Mouse (Mus musculus): ENCODE measurements around the gene Kat6b. TPM values are rescaled to one million over a fixed set of nuclear protein-coding genes. Genes with fewer than 3 reads are reported as not detected.

The Kat6b gene
- polyA plus RNA-seq, 1 experiment from 2014 or later: 19.6 TPM

DNA sequence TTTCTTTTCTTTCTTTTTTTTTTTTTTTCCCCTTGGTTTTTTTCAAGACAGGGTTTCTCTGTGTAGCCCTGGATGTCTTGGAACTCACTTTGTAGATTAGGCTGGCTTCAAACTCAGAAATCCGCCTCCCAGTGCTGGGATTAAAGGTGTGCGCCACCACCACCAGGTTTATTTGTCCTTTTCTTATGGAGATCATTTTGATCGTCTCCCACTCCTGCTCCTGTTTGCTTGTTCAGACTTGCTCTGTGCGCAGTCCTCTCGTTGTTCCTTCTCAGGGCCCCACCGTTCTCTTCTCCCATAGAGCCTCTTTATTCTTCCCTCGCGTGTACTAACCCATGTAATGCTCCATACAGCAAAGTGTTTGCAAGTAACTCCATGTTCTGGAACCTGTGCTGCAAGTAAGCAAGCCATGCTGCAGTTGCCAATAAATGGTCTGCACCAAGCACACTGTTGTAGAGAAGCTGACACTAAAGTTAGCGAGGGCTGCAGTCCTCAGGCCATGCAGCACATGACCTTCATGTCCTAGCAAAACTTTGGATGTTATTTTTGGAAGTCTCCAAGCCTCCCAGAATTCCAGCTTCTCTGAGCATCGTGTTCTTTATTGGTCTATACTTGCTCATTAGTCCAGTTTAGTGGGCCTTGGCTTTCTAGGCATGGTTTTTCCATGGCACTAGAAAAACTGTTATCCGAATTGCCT is 55.4 kb downstream of the Kat6b start:
- no peak overlapping the region for H3K4me3 ChIP-seq
- no peak overlapping the region for H3K27ac ChIP-seq
- peaks cover 22% of the 10 kb centered on the region for H3K36me3 ChIP-seq
- H3K4me1 ChIP-seq: peaks cover 11% of the 10 kb centered on the region; the same call in 1 of the 2 replicates
- no peak for DNase-seq (ENCODE audit: low spot score)
- WGBS: 90% methylated on average over 11 of the region's 11 CpGs
- no peaks in the 10 kb centered on the region for H3K27me3 ChIP-seq (ENCODE audit: low read depth, poor library complexity, severe bottlenecking)
- 0 out of 2 replicates have a peak, but pooled peaks cover 3% of the 10 kb centered on the region for H3K9me3 ChIP-seq (replicated peaks)

DNA sequence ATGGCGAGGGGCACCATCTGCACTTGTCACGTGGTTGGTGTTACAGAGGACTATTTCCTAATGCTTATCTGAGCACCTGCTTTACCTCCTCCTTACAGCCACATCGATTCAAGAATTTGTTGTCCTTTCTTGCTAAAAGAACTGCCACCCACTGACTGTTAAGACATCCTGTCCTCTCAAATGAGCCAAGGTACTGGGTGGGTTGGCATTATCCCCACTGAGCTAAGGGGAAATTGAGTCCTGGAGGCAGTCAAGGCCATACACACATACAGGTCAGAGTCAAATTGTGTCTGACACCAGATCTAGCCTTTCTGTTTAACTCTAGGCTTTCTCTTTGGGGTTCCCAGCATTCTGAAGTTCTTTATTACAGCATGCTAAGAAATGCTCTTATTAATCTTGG is 56.6 kb downstream of the Kat6b start:
- no peak for DNase-seq (ENCODE audit: low spot score)
- Histone ChIP-seq H3K4me1 (peaks cover 8% of the 10 kb centered on the region; the same call in 1 of the 2 replicates), H3K27me3 (ENCODE audit: low read depth, poor library complexity, severe bottlenecking) (no peaks in the 10 kb centered on the region), H3K27ac (no peak overlapping the region), H3K9me3 (replicated peaks) (0 out of 2 replicates have a peak, but pooled peaks cover 3% of the 10 kb centered on the region), H3K4me3 (no peak overlapping the region), H3K36me3 (peaks cover 32% of the 10 kb centered on the region)
- 95% methylated on average over 3 of the region's 3 CpGs for WGBS

DNA sequence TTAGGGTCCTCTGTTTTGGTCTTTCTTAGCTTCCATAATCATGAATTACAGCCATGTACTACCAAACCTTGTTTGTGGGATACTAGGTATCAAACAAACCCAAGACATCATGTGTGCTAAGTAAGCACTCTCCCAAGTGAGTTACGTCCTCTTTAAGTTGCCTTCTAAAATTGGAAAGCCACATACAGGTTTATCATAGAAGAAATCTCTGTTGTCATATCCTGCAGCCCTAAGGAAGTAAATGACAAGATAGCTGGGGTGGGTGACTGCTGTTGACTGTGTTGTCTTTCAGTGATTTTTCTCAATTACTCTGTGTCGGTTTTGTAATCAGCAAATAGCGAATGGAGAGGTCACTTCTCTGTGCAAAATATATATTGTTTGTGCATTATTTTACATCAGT is 58.5 kb downstream of the Kat6b start:
- H3K36me3 ChIP-seq: peaks cover 25% of the 10 kb centered on the region
- no peak overlapping the region for H3K27ac ChIP-seq
- no peak for DNase-seq (ENCODE audit: low spot score)
- H3K27me3 ChIP-seq (ENCODE audit: low read depth, poor library complexity, severe bottlenecking): no peaks in the 10 kb centered on the region
- WGBS: 90% methylated on average over 3 of the region's 3 CpGs
- H3K9me3 ChIP-seq (replicated peaks): 0 out of 2 replicates have a peak, but pooled peaks cover 3% of the 10 kb centered on the region
- 0 out of 2 replicates have a peak, but pooled peaks cover 3% of the 10 kb centered on the region for H3K4me1 ChIP-seq
- H3K4me3 ChIP-seq: no peak overlapping the region

DNA sequence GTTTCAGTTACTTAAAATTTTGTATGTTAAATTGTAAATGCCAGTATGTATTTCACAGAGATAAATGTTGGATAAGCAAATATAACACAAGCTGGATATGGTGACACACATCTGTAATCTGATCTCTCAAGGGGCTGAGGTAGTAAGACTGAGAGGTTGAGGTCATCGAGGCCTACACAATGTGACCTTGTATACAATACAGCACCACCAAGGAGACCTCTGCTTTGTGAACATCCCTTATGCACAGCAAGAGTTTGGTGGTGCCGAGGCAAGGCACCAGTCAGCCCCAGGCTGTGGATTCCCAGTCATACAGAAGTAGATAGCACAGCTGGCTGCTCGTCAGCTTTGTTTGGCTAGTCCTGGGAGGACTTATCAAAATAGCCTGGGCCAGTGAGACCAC is 59.1 kb downstream of the Kat6b start:
- 71% methylated on average over 3 of the region's 3 CpGs for WGBS
- H3K36me3 ChIP-seq: peaks cover 23% of the 10 kb centered on the region
- 0 out of 2 replicates have a peak, but pooled peaks cover 3% of the 10 kb centered on the region for H3K9me3 ChIP-seq (replicated peaks)
- no peak overlapping the region for H3K4me3 ChIP-seq
- H3K27ac ChIP-seq: no peak overlapping the region
- H3K4me1 ChIP-seq: peaks cover 5% of the 10 kb centered on the region
- H3K27me3 ChIP-seq (ENCODE audit: low read depth, poor library complexity, severe bottlenecking): no peaks in the 10 kb centered on the region
- no peak for DNase-seq (ENCODE audit: low spot score)

DNA sequence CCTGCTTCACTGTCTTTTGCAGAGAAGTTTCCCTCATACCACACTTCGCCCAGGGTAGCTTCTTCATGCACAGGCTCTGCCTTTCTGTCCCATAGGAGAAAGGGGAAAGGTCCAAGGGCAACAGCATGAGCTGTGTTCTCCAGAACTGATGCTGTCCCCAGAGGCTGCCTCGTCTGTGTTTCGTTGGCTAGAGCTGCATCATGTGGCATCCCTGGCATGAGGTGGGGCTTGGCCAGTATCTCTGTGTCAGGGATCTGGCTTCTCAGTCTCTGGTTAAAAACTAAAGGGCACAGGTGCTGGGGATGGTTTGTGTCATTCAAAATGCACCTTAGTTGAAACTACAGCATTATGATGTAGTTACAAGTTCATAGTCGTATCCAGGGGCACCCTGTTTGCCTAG is 64.3 kb downstream of the Kat6b start:
- 91% methylated on average over 4 of the region's 4 CpGs for WGBS
- H3K27me3 ChIP-seq (ENCODE audit: low read depth, poor library complexity, severe bottlenecking): no peaks in the 10 kb centered on the region
- H3K4me1 ChIP-seq: peaks cover 25% of the 10 kb centered on the region
- peaks cover 20% of the 10 kb centered on the region for H3K36me3 ChIP-seq
- DNase-seq (ENCODE audit: low spot score): no peak
- no peak overlapping the region for H3K4me3 ChIP-seq
- H3K9me3 ChIP-seq (replicated peaks): 0 out of 2 replicates have a peak, but pooled peaks cover 3% of the 10 kb centered on the region
- H3K27ac ChIP-seq: no peak overlapping the region

DNA sequence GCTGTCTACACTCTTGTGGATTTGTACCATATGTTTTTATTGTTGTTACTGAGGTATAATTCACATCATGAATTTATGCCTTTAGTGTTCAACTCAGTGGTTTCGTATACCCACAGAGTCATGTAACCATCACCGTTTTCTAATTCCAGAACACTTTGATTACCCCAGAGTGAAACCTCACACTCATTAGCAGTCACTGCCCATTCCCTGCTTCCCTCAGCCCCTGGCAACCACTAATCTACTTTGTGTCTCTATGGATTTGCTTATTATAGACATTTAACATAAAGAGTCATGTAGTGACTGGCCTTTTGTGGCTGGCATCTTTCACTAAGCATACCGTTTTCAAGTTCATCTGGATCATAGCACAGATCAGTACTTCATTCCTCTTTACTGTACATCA is 65.1 kb downstream of the Kat6b start:
- DNase-seq (ENCODE audit: low spot score): no peak
- Histone ChIP-seq H3K36me3 (peaks cover 14% of the 10 kb centered on the region), H3K4me3 (no peak overlapping the region), H3K27ac (no peak overlapping the region), H3K4me1 (peaks cover 25% of the 10 kb centered on the region), H3K9me3 (replicated peaks) (0 out of 2 replicates have a peak, but pooled peaks cover under 1% of the 10 kb centered on the region), H3K27me3 (ENCODE audit: low read depth, poor library complexity, severe bottlenecking) (no peaks in the 10 kb centered on the region)
- 81% methylated on average over 3 of the region's 3 CpGs for WGBS

DNA sequence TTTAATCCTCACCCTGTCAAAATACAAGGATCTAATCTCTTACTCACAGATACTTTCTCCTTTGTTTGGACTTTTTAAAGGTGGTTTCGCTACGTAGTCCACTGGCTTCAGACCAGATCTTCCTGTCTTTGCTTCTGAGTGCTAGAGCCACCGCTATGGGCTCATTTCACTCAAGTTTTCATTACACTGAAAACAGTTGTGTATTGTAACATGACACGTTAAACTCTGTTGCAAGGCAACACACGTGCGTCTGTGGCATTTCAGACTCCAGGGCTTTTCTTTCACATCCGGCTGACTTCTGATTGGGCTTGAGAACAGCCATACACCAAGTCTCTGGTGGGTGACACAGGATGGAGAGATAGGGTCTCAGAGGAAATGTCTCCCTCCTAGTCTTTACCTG is 66.1 kb downstream of the Kat6b start:
- Histone ChIP-seq H3K27me3 (ENCODE audit: low read depth, poor library complexity, severe bottlenecking) (no peaks in the 10 kb centered on the region), H3K9me3 (replicated peaks) (no peaks in the 10 kb centered on the region), H3K4me3 (no peak overlapping the region), H3K4me1 (peaks cover 25% of the 10 kb centered on the region), H3K36me3 (peaks cover 5% of the 10 kb centered on the region), H3K27ac (no peak overlapping the region; the same call in 1 of the 2 replicates)
- 65% methylated on average over 7 of the region's 7 CpGs for WGBS
- DNase-seq (ENCODE audit: low spot score): no peak

DNA sequence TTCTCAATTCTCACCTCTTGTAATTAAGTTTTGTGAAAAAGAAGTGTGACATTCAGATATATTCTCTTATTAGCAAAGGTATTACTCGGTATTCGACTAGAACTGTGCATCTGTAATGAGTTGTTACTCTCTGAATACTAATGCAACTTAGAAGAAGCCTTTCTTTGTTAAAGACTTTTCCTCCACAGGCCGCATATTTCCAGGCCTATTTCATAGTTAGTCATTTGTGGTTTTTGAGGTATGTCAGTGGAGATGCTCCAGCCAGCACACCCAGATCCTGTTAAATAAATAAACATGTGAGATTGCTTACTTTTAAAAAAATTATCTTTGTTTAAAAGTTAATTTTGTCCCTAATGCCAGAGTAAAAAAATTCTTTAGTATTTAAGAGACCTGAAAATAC is 66.7 kb downstream of the Kat6b start:
- H3K36me3 ChIP-seq: no peaks in the 10 kb centered on the region
- H3K9me3 ChIP-seq (replicated peaks): no peaks in the 10 kb centered on the region
- H3K27me3 ChIP-seq (ENCODE audit: low read depth, poor library complexity, severe bottlenecking): no peaks in the 10 kb centered on the region
- no peak overlapping the region for H3K27ac ChIP-seq
- 88% methylated on average over 3 of the region's 3 CpGs for WGBS
- H3K4me3 ChIP-seq: no peak overlapping the region
- DNase-seq (ENCODE audit: low spot score): no peak
- H3K4me1 ChIP-seq: peaks cover 27% of the 10 kb centered on the region

DNA sequence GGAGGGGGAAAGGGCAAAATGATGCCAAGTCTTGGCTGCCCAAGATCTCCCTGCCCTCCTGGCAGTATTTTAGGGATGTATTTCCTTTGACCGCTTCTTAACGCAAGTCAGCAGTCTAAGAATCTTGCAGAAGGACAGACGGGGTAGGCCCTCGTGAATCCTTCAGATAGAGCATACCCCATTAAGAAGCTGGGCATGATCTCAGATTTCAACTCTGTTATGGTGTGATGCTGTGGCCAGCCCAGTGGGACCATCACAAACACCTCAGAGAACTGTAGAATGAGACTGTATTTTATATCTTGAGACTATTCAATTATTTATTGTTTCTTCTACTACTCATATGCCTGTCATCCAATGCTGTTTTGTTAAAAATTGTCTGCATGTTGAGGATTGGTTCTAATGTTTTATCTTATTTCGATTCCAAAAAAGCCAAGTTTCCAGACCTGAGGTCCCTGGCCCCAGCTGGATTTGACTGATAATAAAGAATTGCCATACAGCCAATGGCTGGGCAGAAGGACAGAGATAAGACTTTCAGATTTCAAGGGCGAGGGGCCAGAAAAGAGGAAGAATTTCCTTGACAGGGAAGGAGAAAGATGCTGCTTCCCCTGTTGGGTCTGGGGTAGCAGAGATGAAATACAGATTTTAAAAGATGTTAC is 67.8 kb downstream of the Kat6b start:
- H3K27ac ChIP-seq: no peak overlapping the region
- no peak for DNase-seq (ENCODE audit: low spot score)
- no peaks in the 10 kb centered on the region for H3K36me3 ChIP-seq
- 80% methylated on average over 6 of the region's 6 CpGs for WGBS
- H3K4me3 ChIP-seq: no peak overlapping the region
- peaks cover 31% of the 10 kb centered on the region for H3K4me1 ChIP-seq
- no peaks in the 10 kb centered on the region for H3K27me3 ChIP-seq (ENCODE audit: low read depth, poor library complexity, severe bottlenecking)
- no peaks in the 10 kb centered on the region for H3K9me3 ChIP-seq (replicated peaks)

DNA sequence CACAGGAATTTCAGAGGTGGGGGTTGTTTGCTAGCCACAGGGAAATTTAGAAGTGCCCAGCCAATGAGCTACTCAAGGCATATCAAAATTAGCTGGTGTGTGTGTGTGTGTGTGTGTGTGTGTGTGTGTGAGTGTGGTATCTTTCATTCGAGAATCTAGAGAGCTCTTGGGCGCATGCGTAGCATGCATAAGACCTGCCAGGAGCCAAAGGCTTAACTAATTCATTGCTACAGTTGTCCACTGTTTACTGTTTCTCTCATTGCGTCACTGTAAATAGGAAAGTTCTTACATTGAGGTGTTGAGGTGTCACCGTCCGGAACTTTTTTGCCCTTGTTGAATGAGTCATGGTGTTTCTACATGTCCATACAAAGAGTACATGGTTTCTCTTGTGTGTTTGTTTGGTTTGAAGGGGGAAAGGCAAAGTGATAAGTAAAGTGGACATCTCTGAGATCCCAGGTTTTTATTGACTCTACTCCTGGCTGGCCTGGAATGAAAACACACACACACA is 68.4 kb downstream of the Kat6b start:
- H3K4me1 ChIP-seq: peaks cover 32% of the 10 kb centered on the region
- DNase-seq (ENCODE audit: low spot score): no peak
- 93% methylated on average over 6 of the region's 6 CpGs for WGBS
- no peak overlapping the region for H3K27ac ChIP-seq
- no peaks in the 10 kb centered on the region for H3K36me3 ChIP-seq
- H3K9me3 ChIP-seq (replicated peaks): no peaks in the 10 kb centered on the region
- H3K4me3 ChIP-seq: no peak overlapping the region
- no peaks in the 10 kb centered on the region for H3K27me3 ChIP-seq (ENCODE audit: low read depth, poor library complexity, severe bottlenecking)

DNA sequence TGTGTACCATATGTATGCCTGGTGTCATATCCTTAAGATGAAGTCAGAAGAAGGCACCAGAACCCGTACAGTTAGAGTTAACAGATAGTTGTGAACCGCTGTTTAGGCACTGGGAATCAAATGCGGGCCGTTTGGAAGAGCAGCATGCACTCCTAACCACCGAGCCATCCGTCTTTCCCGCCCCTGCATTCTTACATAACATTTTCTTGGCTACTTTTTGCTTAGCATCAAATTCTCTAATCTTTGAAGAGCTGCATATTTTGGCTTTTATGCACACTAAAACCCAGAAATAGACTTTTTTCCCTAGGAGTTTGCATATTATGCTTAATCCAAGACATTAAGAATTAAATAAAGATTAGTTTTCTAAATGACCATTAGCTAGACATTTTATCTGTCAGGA is 69.3 kb downstream of the Kat6b start:
- WGBS: 90% methylated on average over 7 of the region's 7 CpGs
- no peak for DNase-seq (ENCODE audit: low spot score)
- Histone ChIP-seq H3K4me3 (no peak overlapping the region), H3K4me1 (peaks cover 27% of the 10 kb centered on the region), H3K27me3 (ENCODE audit: low read depth, poor library complexity, severe bottlenecking) (no peaks in the 10 kb centered on the region), H3K36me3 (no peaks in the 10 kb centered on the region), H3K9me3 (replicated peaks) (no peaks in the 10 kb centered on the region), H3K27ac (no peak overlapping the region)

DNA sequence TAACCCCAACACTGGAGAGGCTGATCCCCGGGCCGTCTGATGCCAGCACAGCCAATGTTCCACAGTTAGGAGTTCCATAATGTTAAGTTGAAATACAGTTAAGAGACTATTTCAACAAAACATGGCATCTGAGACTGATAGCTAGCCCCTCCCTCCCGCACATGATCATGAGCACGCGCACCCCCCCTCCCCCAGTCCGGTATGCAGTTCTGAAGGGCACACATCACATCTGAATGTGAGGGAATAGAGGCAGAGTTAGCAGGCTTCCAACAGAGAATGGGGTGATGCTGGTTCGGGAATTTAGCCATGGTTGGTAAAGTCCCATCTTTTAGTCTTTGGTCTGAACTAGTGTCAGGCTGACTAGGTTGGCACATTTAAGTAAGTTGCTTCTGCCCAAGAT is 70.4 kb downstream of the Kat6b start:
- H3K27me3 ChIP-seq (ENCODE audit: low read depth, poor library complexity, severe bottlenecking): no peaks in the 10 kb centered on the region
- DNase-seq (ENCODE audit: low spot score): no peak
- WGBS: 94% methylated on average over 7 of the region's 7 CpGs
- no peaks in the 10 kb centered on the region for H3K36me3 ChIP-seq
- peaks cover 23% of the 10 kb centered on the region for H3K4me1 ChIP-seq
- no peaks in the 10 kb centered on the region for H3K9me3 ChIP-seq (replicated peaks)
- H3K27ac ChIP-seq: no peak overlapping the region
- H3K4me3 ChIP-seq: no peak overlapping the region

DNA sequence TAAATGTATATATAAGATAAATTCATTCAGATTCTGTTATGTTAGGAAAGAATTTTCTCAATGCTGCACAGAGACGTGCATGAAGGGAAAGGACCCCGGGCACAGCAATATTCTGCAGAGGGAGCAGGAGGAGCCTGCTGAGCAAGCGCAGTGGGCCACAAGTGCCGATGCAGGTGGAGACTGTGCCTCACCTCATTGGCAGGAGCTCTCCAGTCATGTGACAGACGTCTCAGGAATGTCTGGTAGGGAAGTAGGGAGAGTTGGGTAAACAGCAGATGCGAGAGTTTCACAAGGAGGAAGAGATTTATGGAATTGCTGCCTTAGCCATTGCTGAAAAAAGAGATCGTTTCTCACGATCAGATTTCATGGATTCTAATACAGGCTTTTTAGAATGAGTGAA is 71.7 kb downstream of the Kat6b start:
- Histone ChIP-seq H3K4me3 (no peak overlapping the region), H3K36me3 (no peaks in the 10 kb centered on the region), H3K9me3 (replicated peaks) (no peaks in the 10 kb centered on the region), H3K27me3 (ENCODE audit: low read depth, poor library complexity, severe bottlenecking) (no peaks in the 10 kb centered on the region), H3K27ac (no peak overlapping the region), H3K4me1 (peaks cover 13% of the 10 kb centered on the region)
- no peak for DNase-seq (ENCODE audit: low spot score)
- 76% methylated on average over 8 of the region's 8 CpGs for WGBS

Data from limb, embryonic 10.5 days (tissue).